Mouse (Mus musculus): ENCODE measurements at regions not wholly inside any gene's neighbourhood (a gene's known extent, or its start where the extent isn't known, plus 50 kb on each side); places are given as distances from the start of the nearest gene placed in this dataset.
A peak's percentile ranks its signal among the peaks of the same experiment; 100 is the strongest.

DNA sequence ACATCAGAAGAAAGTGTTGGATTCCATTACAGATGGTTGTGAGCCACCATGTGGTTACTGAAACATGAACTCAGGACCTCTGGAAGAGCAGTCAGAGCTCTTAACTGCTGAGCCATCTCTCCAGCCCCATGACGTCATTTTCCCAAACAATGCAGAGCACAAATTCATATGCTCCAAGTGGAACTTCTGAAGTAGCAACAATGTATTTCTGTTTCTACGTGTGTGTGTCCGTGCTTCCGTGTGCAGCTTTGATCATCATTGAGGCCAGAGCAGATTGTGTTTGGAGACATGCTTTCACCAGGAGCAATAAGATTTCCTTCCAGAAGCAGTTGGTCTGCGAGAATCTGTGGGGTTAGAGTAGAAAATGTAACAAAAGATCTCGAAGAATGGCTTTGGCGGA lies 353.6 kb downstream of the Slc16a7 start:
- Histone ChIP-seq H3K9me3 (no peaks in the 10 kb centered on the region), H3K4me3 (no peak overlapping the region), H3K9ac (replicated peaks) (no peak overlapping the region), H3K4me2 (replicated peaks) (no peak overlapping the region), H3K27me3 (no peaks in the 10 kb centered on the region), H3K4me1 (no peaks in the 10 kb centered on the region), H3K36me3 (no peaks in the 10 kb centered on the region), H3K27ac (replicated peaks) (no peak overlapping the region)
- 74% methylated on average over 7 of the region's 7 CpGs for WGBS
- no peak for ATAC-seq (replicated peaks)

DNA sequence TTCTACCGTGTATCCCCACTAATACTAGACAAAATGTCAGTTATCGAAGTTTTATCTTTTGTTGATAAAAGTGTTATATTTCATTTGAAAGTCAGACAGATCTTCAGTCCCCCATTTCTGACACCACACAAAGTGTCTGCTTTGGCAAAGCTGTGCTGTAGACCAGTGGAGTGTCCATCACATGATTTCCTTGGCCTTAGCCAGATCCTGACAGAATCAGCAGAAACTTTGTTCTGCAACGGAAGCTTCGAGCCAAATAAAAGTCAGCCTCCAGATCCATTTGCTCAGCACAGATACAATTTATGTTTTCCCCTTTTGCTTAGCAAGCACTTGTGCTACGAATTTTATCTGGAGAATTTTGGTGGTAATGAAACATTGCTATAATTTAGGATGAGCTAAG lies 360.9 kb downstream of the Slc16a7 start:
- WGBS = 72% methylated on average over 5 of the region's 5 CpGs
- no peaks in the 10 kb centered on the region for H3K36me3 ChIP-seq
- no peaks in the 10 kb centered on the region for H3K27me3 ChIP-seq
- H3K4me3 ChIP-seq = no peak overlapping the region
- no peaks in the 10 kb centered on the region for H3K4me1 ChIP-seq
- no peak overlapping the region for H3K4me2 ChIP-seq (replicated peaks)
- ATAC-seq (replicated peaks) = no peak
- no peak overlapping the region for H3K9ac ChIP-seq (replicated peaks)
- no peaks in the 10 kb centered on the region for H3K9me3 ChIP-seq
- no peak overlapping the region for H3K27ac ChIP-seq (replicated peaks)

DNA sequence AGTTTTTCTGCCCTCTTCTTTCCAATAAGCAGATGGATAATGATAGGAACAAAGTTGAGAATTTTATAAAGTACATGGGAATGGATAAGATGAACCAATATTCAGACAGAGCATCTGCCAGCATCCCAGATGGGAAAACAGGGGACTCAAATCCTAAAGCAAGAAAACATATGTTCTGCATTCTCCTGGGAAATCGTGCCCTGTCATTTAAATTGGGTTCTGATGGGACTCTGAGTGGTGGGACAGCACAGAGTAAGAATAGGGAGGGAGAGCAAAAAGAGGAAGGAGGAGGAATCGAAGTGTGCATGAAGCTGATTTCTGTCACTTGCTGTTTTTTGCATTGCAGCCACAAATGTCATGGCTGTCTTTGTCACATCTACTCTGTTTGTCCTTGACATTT lies 362.4 kb downstream of the Slc16a7 start:
- no peak overlapping the region for H3K27ac ChIP-seq (replicated peaks)
- H3K4me3 ChIP-seq = no peak overlapping the region
- no peaks in the 10 kb centered on the region for H3K36me3 ChIP-seq
- H3K4me2 ChIP-seq (replicated peaks) = no peak overlapping the region
- 59% methylated on average over 2 of the region's 2 CpGs for WGBS
- H3K9ac ChIP-seq (replicated peaks) = no peak overlapping the region
- H3K27me3 ChIP-seq = no peaks in the 10 kb centered on the region
- no peaks in the 10 kb centered on the region for H3K4me1 ChIP-seq
- H3K9me3 ChIP-seq = no peaks in the 10 kb centered on the region
- ATAC-seq (replicated peaks) = peak; percentile 68; the same call in 1 of the 2 replicates
